Mouse (Mus musculus) monocyte, adult 5-6 weeks (primary cell): ENCODE measurements around the gene Spag6. TPM values are rescaled to one million over a fixed set of nuclear protein-coding genes. Genes with fewer than 3 reads are reported as not detected.
A peak's percentile ranks its signal among the peaks of the same experiment; 100 is the strongest.

ENCODE experiments used
- ATAC-seq: fragments of 153-309, 156-312 bp; replicated peaks from 2 replicates; pipeline ENCODE4 v1.8.0; 2017; ENCODE audit warnings: mild to moderate bottlenecking; ENCODE audit not compliant: low TSS enrichment, insufficient number of reproducible peaks, severe bottlenecking, poor library complexity, low FRiP score
- total RNA-seq: library from RNA; stranded (forward); fragments of 200-1000, 200-491, 200-594 nt; gene quantifications from 3 replicates; pipeline ENCODE4 v1.2.3, GENCODE M21; 2017

Spag6 gene
- total RNA-seq, 1 experiment from 2014 or later = not detected

DNA sequence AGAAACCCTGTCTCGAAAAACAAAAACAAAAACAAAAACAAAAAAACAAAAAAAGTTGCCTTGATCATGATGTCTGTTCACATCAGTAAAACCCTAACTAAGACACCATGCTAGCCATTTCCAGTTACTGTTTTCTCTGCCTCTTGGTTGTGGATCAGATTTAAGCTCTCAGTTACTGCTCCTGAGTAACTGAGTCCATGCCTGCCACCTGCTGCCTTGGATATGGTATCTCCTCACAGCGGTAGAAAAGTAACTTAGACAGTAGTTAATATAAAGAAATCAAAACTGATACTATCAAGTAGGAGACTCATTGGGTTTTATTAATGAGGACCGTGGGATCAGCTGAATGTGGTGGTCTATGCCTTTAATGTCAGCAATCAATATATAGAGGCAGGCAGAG lies 20.5 kb downstream of the Spag6 start:
- ATAC-seq = no peak

DNA sequence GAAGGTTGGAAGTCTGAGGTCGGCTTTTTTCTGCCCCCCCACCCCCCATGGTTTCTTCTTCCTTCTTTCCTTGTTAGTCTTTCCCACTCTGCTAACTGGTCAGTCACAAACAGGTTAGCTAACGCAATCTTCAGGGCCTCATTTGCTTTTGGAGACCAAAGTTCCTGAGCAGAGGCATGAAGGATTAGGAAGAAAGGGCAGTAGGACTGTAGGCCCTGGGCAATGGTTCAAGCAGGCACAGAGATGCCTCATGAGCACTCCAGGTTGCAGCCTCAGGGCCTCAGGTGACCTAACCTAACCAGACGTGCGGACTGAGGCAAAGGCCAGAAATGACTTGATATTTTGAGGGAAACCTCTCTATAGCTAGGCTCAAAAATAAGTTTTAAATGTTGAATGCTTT lies 24.7 kb downstream of the Spag6 start:
- ATAC-seq = no peak

DNA sequence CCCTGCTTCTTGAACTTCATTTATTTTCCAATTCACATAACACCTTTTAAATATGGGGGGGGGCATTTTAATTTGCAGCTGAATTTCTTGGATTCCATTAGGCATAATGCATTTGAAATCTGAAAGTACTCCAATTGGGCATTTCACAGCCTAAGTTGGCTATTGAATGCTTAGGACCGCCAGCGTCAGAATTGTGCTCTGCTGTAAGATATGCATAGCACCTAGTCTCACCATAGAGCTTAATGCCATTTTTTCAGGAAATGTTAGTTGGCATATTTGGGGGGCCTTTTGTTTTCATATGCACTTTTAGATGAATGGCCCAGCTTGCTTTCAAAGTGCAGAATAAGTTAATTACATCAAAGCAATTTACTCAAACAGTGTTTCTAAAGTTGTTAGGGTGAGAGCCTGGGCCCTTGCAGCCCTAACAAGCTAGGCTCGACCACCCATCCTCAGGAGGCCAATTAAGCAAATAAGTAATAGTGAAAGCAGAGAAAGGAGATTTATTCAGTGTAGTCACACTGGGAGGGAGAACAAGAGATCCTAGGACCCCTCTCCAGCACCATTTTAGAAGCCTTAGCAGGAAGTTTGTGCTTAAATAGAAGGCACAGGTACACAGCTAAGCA lies 28.5 kb downstream of the Spag6 start:
- no peak for ATAC-seq

DNA sequence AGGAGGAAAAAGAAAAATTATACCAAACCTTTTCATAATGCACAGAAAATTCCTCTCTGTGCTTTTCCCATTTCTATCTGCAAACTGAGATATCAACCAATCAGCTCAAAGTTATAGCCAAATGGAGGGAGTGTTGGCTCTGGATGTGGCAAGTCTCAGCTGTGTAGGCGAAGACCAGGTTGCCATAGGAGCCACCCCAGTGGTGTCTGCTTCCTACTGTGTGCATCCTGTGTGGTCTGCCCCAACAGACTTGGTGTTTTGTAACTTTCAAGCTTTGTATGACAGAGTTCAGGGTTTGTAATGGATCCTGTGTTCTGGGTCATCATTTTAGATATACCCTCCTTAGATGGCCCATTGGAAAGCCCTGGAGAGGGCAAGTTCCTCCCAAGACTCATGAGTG lies 30.6 kb downstream of the Spag6 start:
- ATAC-seq = no peak

DNA sequence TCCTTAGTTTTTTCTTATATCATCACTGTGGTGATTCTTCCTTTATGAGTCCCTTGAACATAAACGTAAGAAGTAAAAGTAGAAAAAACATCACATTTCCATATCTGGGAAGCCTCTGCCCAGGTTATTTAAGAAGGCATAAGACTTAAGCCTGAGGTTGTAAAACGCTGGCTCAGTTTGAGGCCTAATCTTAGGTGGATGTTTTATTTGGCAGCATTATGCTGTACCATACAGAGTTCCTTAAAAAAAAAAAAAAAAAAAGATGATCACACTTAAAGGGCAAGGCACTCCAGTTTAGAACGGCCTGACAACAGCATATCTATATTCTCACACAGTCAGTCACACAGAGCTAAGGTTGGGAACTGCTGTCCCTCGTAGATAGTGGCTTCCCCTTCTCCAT lies 32.0 kb downstream of the Spag6 start:
- no peak for ATAC-seq

DNA sequence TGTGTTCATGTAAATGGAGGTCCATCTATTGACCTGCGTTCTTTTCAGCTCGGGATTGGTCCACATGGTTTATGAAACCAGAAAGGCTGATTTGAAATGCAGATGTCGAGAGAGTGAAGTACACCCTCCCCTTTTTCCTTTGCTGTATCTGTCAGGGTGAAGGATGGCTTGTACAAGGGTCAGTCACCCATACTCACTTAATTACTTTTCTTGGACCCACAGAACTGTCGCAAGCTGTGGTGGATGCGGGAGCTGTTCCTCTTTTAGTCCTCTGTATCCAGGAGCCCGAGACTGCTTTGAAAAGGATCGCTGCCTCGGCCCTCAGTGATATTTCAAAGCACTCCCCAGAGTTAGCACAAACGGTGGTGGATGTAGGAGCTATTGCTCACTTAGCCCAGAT lies 37.9 kb downstream of the Spag6 start:
- ATAC-seq = no peak

DNA sequence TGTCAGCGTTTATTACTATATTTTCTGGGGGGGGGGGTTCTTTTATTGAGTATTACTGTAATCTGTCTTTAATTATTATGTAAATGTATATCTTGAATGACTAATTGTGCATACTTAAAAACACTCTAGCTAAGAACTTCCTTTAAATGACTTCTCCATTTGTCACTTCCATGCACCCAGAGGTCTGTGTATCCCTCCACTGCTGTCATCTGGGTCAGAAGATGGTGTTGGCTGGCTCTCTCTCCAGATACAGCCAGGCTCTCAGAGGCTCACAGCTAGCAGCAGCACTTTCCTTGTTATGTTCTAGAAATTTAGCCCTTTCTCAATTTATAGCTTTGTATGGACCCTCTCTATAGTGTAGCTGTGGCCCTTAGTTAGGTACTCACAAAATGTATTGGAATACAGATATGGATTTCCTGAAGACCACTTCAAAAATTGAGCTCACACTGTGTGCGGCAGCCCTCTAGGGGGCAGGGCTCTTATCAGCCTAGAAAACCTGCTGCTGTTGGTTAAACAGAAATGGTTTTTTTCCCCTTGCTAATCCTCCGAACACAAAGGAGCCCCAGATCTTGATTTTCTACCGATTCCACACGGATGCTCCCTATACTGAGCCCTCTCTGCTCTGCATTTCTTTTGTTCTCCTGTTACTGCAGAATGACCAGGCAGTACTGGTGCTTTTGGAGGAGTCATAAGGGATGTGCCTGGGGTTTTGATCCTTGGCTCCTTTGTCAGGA lies 40.7 kb downstream of the Spag6 start:
- no peak for ATAC-seq

DNA sequence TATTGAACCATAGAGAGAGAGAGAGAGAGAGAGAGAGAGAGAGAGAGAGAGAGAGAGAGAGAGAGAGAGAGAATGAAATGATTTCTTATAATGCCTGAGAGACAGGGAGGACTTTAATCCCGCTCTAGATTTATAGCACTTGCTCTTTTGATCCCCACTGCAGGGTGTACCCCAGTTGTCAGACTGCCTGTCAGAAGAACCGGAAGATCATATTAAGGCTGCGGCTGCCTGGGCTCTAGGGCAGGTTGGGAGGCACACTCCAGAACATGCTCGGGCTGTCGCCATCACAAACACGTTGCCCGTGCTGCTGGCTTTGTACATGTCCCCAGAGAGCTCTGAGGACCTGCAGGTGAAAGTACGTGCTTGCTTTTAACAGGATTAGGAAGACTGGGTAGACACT lies 43.2 kb downstream of the Spag6 start:
- ATAC-seq = no peak

DNA sequence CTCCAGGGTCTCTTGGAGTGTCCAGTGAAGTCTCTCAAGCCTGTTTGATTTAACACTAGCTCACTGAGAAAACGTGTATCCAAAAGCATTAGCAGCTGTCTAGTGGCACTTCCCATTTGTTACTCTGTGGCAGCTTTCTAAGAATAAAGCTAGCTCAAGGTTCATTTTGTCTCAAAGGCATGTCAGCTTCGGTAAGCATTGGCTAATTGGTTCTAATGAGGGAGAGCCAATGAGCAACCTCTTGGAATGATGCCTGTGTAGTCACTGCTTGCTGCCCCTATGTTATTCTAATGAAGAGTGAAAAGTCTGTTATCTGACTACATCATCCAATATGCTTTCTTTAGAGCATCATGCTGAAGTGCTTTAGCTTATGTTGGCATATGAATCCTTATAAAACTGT lies 45.4 kb downstream of the Spag6 start:
- no peak for ATAC-seq

DNA sequence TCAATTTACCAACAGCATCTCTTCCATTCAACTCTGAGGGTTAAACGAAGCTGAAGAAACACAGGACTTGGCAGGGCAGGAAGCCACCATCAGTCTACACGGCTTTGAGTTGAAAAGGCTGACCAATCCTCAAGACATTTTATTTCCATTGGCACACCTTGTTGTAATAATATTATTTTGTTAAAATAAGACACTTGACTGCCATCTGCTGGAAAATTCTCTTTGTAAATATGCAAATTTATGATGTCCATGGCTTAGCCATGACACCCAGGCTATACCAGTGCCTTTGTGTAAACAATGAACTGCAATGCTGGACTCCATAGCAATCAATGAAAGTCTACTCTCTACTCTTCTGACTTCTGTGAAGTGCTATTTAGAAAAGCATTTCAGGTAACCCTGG lies 62.3 kb downstream of the Spag6 start:
- no peak for ATAC-seq

DNA sequence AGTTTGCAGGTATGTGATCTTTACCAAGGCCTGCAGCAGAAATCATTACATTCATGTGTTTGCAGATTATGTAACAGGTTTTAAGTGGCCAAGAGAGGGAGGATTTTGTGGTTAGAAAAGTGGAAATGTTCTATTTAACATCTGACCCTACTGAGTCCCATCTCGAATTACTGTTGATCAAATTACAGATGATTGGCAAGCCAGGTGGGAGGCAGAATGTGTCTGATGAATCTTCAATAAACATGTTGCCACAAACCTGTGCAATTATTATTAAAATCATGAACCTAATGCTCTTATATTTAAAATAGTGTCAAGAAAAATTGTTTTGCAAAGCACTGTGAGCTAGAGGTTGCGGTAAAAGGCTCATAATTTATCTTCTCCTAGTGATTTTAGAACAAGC lies 71.0 kb downstream of the Spag6 start:
- ATAC-seq = no peak

DNA sequence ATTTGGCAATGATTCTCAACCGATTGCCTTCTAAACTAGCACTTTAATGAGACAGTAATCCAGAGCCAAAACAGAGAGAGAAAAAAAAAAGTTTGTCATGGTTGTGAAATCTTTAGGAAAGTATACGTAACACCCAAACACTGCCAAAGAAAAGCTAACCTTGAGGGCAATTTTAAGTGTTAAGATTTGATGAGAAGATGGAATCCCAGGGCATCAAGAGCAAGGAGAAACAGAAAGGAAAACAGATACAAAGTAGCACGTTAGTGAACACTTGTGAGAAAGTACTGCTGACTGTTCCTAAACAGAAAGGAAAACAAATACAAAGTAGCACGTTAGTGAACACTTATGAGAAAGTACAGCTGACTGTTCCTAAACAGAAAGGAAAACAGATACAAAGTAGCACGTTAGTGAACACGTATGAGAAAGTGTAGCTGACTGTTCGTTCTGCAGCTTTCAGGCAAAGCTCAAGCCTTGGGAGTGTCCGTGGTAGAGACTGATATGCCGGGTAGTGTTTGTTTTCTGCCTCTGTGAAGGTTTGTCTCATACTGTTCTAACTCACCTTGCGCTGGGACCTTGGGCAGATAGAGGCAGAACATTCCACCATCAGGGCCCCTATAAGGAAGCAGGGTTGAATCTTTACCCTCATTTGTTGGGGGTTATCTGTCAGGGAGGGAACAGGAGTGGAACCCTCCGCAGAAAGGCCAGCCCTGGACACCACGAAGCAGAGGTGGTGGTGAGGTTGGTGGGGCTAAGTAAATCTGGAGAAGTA lies 71.8 kb downstream of the Spag6 start:
- peak; percentile 54; the same call in 1 of the 2 replicates for ATAC-seq

DNA sequence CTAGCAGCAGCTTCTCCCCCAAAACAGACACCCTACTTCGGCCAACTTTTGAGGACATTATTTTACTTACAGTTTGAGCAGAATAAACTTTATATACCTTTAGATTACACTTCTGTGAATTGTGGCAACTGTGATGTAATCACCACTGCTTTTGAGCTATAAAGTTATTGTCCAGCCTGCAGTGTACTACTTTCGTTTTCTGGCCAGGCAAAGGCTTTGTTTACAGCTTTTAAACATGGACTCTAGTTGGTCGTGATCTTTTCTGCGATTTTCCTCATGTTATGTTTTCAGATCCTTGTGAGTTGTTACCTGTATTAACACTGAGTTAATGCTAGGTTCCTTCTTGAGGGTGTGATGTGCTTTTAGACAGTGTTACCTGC lies 72.6 kb downstream of the Spag6 start:
- ATAC-seq = no peak

DNA sequence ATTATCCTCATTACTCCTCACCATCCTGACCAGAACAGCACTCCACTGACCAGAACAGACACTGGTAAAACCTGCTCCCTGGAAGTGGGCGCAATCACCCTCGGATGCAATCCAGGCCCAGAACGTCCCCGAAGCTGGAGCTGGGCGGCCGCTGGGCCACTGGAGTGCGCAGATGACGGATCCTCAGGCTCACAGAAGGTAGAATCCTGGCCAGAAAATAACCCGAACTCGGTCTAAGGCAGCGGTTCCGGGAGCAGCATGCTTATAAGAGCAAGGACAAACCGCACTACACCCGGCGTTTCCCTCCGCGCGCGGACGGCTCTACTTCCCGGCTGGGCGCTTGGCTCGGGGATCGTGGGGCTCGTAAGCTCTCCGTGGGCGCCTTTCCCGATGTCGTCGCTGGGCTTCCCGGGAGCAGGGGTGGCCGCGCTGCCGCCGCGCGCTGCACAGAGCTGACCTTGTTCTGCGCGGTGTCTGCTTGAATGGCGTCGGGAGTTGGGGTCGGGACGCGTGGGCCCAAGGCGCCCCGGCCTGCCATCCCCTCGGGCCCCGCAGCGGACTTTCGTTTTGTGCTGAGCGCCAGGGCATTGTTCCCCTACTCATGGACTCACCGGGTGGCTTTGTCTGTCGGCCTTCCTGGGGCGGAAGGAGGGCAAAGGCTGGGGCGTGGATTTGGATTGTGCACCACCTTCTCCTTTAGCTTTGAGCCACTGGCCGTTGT lies 73.1 kb downstream of the Spag6 start:
- ATAC-seq = peak; percentile 78

DNA sequence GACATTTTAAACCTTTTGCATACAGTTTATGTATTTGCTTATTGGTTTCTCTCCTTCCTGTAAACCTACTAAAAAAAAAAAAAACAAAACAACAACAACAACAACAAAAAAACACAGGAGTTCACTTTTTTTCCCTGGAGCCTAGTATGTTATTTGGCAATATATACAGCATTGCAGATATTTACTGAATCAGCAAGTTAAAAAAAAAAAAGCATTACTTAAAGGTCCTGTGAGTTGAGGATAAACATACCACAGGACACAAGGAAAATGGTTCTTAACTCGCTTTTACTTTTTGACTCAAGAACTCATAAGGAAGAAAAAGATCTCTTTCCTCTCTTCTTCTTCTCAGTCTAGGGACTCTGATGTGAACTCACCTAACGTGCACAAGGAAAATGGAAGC lies 74.6 kb downstream of the Spag6 start:
- no peak for ATAC-seq

DNA sequence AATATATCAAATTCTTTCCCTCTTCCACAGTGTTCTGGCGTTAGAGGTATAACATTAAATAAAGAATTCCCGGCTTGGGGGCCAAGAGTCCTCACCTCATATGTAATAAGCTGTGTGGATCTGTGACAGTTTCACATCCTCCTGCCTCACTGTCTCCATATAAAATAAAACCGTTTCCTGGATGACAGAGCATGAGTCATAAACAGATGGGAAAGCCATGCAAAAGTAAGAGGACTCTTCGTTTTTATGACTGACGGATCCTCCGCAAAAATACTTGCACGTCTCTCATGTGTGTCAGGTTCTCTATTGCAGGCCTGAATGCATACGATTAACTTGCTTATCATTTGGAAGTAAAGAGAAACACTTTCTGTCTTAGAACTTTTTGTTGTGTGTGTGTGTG lies 78.6 kb downstream of the Spag6 start:
- no peak for ATAC-seq

DNA sequence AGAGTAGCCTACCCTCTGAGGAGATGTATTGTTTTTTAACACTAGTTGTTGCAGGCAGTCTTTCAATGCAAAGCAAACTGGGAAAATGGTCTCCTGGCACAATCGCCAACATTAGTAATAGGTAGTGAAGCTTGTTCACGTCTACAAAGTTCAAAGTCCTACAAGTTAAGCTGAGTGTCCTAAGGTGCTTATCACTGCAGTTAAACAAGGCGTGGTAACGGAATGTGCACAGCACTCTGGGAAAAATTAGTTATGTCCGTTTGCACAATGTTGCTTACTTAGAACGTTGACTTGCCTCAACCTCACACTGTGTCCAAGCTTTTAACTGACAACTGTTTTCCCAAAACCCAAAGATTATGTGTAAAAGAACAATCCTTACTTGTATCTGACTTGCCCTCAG lies 80.5 kb downstream of the Spag6 start:
- ATAC-seq = no peak

DNA sequence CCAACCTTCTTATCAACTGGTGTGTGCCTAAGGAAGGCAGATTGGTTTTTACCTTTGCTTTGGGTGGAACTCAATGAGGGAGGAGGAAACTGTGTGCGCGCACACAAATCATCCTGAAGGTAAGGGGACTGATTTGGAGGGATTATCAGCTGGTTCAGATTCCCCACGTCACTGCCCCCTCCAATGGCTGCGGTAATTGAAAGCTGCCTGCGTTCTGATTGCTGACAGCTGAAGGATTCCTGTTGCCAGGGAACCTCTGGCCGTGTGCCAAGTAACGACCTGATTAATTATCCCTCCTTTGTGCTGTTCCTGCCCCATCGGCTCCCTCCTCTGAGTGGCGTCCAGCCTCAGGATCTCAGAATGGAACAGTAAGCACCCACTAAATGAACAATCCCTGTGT lies 84.4 kb downstream of the Spag6 start:
- ATAC-seq = no peak

DNA sequence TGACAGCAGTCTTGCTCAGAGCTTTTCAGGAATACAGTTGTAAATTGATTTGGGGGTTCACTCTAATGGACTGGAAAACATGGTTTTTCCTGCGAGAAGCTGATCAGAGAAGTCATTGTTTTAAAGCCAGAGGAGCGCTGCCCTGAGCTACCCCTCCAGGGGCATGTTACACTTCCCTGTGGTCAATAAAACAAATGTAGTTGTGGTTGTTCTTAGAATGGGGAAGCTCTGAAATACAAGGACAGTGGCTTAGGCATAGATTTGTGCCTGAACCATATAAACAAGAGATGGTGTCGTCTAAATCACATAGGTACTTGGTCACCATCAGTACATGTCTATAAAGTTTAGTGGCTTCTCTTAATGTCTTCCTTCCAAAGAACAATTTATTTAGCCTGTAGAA lies 86.0 kb downstream of the Spag6 start:
- no peak for ATAC-seq
